Mouse (Mus musculus): ENCODE results near the gene Cyp2d40.

DNA sequence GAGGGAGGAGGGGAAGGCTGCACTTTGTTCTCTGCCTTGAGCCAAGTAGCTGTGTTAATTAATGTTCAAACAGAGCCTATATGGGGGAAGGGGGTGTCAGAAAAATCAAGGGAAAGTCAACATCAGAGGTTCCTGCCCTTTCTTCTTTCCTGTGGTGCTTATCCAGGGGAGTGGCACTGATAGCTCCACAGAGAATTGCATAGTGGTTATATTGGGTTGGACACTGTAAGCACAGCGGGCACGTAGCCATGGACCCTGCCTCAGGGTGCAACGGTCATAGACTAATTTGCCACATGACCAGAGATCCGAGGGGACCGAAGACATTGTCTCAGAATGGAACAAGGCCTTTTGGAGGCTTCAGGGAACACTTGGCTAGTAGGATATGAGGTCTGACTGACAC, 30.3 kb upstream of the Cyp2d40 start, which contains the start of gene Cyp2d26:
- TF ChIP-seq CTCF (IDR thresholded peaks at IDR 0.05; ENCODE audit: borderline replicate concordance, insufficient read depth, low read length) (no peak), POLR2A (IDR thresholded peaks at IDR 0.05; ENCODE audit: low read depth, low read length) (no peak)
